Comparison of ENCODE assay signal across 13 mouse cellular contexts in genomic region chr6:117312891-117313781, GRCm38 (mm10).
DNase-seq lines count a peak whose midpoint lies in the region; ATAC-seq lines count a peak whose summit lies in the region.
"Had no signal": no experiment of that assay in that cellular context is flagged by ENCODE, and none has a peak within 500 bp of the region (broad histone marks: within the 10 kb centered on the region; RNA-seq: fewer than 3 reads in every experiment).

No protein-coding gene starts in this region.

- no peak for DNase-seq in hindbrain, embryonic 10.5 days (ENCODE audit: low spot score)
- peak; percentile 32 to 36 for DNase-seq in frontal cortex, postnatal 36 days (ENCODE audit: low spot score in 2 of 2)
- peak; percentile 37 to 55 for DNase-seq in right cerebral cortex, adult 2 months (ENCODE audit: low spot score in 2 of 2)
- DNase-seq in T-cell, adult 2 months (ENCODE audit: low spot score) = no peak
- DNase-seq in spleen, postnatal 10 days (ENCODE audit: low spot score in 2 of 2) = no peak
- no peak for DNase-seq in heart, postnatal 14 days
- DNase-seq: heart, postnatal 36 days; kidney, adult 2 months; layer of hippocampus, postnatal 36 days; retina, postnatal 1 day had no signal

- H3K4me3 ChIP-seq in hindbrain, embryonic 15.5 days = no peak overlapping the region
- no peak overlapping the region for H3K4me3 ChIP-seq in hindbrain, embryonic 10.5 days
- H3K4me3 ChIP-seq in brown adipose tissue, adult 24 weeks (ENCODE audit: insufficient read depth, low read depth, low read length) = no peak overlapping the region

- 66% methylated on average over 13 of the region's 13 CpGs for WGBS in hindbrain, embryonic 15.5 days
- 70% methylated on average over 13 of the region's 13 CpGs for WGBS in hindbrain, embryonic 10.5 days

- intact Hi-C loops in heart, postnatal 14 days (cut with DNase I) = no loop called here

- H3K27me3 ChIP-seq in hindbrain, embryonic 15.5 days = no peaks in the 10 kb centered on the region
- no peaks in the 10 kb centered on the region for H3K27me3 ChIP-seq in hindbrain, embryonic 10.5 days (ENCODE audit: insufficient read depth, poor library complexity, severe bottlenecking)

- H3K27ac ChIP-seq in hindbrain, embryonic 15.5 days (replicated peaks) = no peak overlapping the region
- no peak overlapping the region for H3K27ac ChIP-seq in hindbrain, embryonic 10.5 days
- H3K27ac ChIP-seq in brown adipose tissue, adult 24 weeks (replicated peaks; ENCODE audit: low read depth, low read length) = peak overlapping the region; percentile 77
- H3K27ac ChIP-seq: liver, embryonic 14.5 days had no signal

- no peak overlapping the region for H3K4me2 ChIP-seq in hindbrain, embryonic 15.5 days

- H3K4me1 ChIP-seq in hindbrain, embryonic 15.5 days (replicated peaks) = 0 out of 2 replicates have a peak, but pooled peaks cover 5% of the 10 kb centered on the region
- H3K4me1 ChIP-seq in hindbrain, embryonic 10.5 days (replicated peaks) = peaks cover 11% of the 10 kb centered on the region
- H3K4me1 ChIP-seq in brown adipose tissue, adult 24 weeks (ENCODE audit: control insufficient read depth, insufficient read depth, insufficient read length, low read length) = peaks cover 12% of the 10 kb centered on the region; the same call in 1 of the 2 replicates

- H3K36me3 ChIP-seq in hindbrain, embryonic 15.5 days = no peaks in the 10 kb centered on the region
- no peaks in the 10 kb centered on the region for H3K36me3 ChIP-seq in hindbrain, embryonic 10.5 days

- ATAC-seq in hindbrain, embryonic 15.5 days (ENCODE audit: low FRiP score, low read depth) = 0 out of 2 replicates have a peak, but pooled peaks have one; percentile 68

- H3K9ac ChIP-seq in hindbrain, embryonic 15.5 days = no peak overlapping the region
- H3K9ac ChIP-seq: liver, embryonic 14.5 days had no signal

- no peaks in the 10 kb centered on the region for H3K9me3 ChIP-seq in hindbrain, embryonic 15.5 days
- peaks cover 4% of the 10 kb centered on the region; the same call in 1 of the 2 replicates for H3K9me3 ChIP-seq in hindbrain, embryonic 10.5 days

Comparison
In these comparisons a context has a peak if more than half of its experiments do, and no peak if none do; other contexts are left out.
1. DNase-seq: peak in frontal cortex, postnatal 36 days (2 of 2) and right cerebral cortex, adult 2 months (2 of 2); none in hindbrain, embryonic 10.5 days (single experiment), T-cell, adult 2 months (single experiment), spleen, postnatal 10 days (0 of 2) and heart, postnatal 14 days (0 of 2).